Mouse (Mus musculus) intestine, embryonic 16.5 days (tissue): ENCODE measurements around the gene Pros1. TPM values are rescaled to one million over a fixed set of nuclear protein-coding genes. Genes with fewer than 3 reads are reported as not detected.

Source experiments
- ATAC-seq: fragments of 200-750 bp; cut with Nextera tagmentation; 2 replicates; pipeline ENCODE4 v1.8.0; 2017; ENCODE audit warnings: moderate TSS enrichment, moderate library complexity
- H3K27ac ChIP-seq: fragments of 300-500 bp; sonication (generic); 2 replicates; pipeline ENCODE4 v1.5.1; 2014; ENCODE audit warnings: mild to moderate bottlenecking, low read length
- H3K27me3 ChIP-seq: fragments of 300-500 bp; sonication (generic); replicated peaks from 2 replicates; pipeline ENCODE4 v1.6.1; 2014; ENCODE audit warnings: low read length, control low read depth, mixed read lengths; ENCODE audit not compliant: control insufficient read depth, insufficient read depth
- H3K36me3 ChIP-seq: fragments of 300-500 bp; sonication (generic); 2 replicates; pipeline ENCODE4 v1.6.1; 2014; ENCODE audit warnings: low read length, control low read depth; ENCODE audit not compliant: control insufficient read depth, insufficient read depth
- H3K4me1 ChIP-seq: fragments of 300-500 bp; sonication (generic); 2 replicates; pipeline ENCODE4 v1.6.1; 2014; ENCODE audit warnings: low read length, control low read depth, mixed read lengths; ENCODE audit not compliant: control insufficient read depth, insufficient read depth
- H3K4me2 ChIP-seq: fragments of 300-500 bp; sonication (generic); 2 replicates; pipeline ENCODE4 v1.6.1; 2014; ENCODE audit warnings: low read depth, low read length, control low read depth
- H3K4me3 ChIP-seq: fragments of 300-500 bp; sonication (generic); 2 replicates; pipeline ENCODE4 v1.5.1; 2014; ENCODE audit warnings: mild to moderate bottlenecking, low read length
- H3K9ac ChIP-seq: fragments of 300-500 bp; sonication (generic); 2 replicates; pipeline ENCODE4 v1.6.1; 2014; ENCODE audit warnings: low read depth, low read length
- H3K9me3 ChIP-seq: fragments of 300-500 bp; sonication (generic); 2 replicates; pipeline ENCODE4 v1.6.1; 2016; ENCODE audit warnings: low read length, control low read depth; ENCODE audit not compliant: control insufficient read depth
- WGBS: fragments of 180-500 bp; shearing (Covaris S2); extraction: QIAGEN DNeasy Blood & Tissue Kit; methylation state at CpG from one replicate; pipeline ENCODE4 v1.1.7; 2014; 5-methylcytosine and 5-hydroxymethylcytosine counted together
- polyA plus RNA-seq: library from polyadenylated mRNA; unstranded; fragments of >200 nt; fragmentation: Nextera tagmentation; extraction: Ambion mirVana; gene quantifications from 2 replicates; pipeline ENCODE4 v1.2.1, GENCODE M21; 2015

Pros1 gene
- polyA plus RNA-seq, 1 experiment from 2014 or later, result 30.2 TPM

DNA sequence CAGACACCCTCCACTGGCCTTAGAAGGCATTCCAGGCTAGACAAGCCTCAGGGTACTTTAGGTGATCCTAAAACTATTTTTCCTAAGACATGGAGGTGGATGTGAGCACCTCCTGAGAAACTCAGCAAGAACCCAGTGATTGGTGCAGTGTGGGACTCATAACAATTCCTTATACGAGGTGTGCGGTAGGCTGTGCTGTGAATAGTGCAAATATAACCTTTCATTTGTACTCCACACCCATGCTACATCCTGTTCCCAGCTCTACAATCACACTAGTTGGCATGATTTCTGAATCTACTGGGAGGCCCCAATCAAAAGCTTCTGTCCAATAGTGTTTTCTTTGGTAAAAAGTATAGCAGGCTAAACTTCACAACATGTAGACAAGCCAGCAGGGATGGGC is 22.1 kb upstream of the Pros1 start:
- Histone ChIP-seq H3K36me3 (no peaks in the 10 kb centered on the region), H3K27ac (no peak overlapping the region), H3K4me1 (no peaks in the 10 kb centered on the region), H3K9me3 (no peaks in the 10 kb centered on the region), H3K4me2 (no peak overlapping the region), H3K4me3 (no peak overlapping the region), H3K9ac (no peak overlapping the region), H3K27me3 (no peaks in the 10 kb centered on the region)
- no peak for ATAC-seq
- WGBS, result 78% methylated on average over 2 of the region's 2 CpGs

DNA sequence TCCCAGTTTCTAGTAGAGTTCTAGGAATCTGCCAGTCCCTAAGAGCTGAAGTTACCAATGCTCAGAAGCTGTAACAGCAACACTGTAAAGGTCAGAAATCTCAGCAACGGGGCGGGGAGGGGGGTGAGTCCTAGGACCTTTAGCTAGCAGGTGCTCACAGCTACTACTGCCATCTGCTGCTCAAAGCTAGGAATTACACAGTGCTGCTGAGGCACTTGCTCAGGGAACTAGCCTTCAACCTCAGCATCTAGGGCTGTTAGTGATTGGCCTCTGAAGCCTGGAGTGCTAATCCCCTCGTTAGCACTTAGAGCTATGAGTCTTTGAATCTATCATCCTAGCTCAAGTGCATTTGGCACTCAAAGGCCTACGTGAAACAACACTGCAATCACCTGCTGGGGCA is 21.6 kb upstream of the Pros1 start:
- Histone ChIP-seq H3K27me3 (no peaks in the 10 kb centered on the region), H3K4me1 (no peaks in the 10 kb centered on the region), H3K36me3 (no peaks in the 10 kb centered on the region), H3K9me3 (no peaks in the 10 kb centered on the region), H3K4me2 (no peak overlapping the region), H3K4me3 (no peak overlapping the region), H3K27ac (no peak overlapping the region), H3K9ac (no peak overlapping the region)
- 20% methylated on average over 4 of the region's 4 CpGs for WGBS
- peak; percentile 65 for ATAC-seq

DNA sequence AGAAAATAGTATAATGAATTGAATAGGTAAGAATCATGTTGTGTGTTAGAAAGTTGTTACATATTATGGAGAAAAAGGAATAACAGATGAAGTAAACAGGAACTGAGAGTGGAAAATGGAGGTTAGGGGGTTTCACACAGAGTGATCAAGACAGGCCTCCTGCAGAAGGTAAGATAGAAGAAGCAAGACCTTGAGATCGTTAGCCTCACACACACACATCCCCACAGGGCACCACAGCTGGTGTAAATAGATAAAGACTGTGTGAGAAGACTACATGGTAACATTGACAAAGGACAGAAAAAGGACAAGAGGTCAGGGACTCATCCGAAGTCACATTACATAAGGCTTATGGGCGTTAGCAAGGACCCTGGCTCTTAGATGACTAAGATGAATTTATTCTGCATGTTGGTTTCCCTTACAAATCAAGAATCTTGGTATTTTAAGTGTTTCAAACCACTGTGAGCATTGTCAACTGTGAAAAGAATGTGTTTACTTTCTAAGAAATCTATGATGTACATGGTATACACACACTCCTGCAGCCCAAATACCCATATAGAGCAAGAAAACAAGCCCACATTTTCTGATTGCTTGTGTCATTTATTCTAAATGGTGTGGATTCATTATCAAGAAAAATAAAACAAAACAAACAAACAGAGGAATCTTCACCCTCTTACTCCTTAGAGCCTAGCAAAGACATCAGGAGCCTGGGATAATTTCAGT is 19.9 kb upstream of the Pros1 start:
- no peak for ATAC-seq
- Histone ChIP-seq H3K36me3 (no peaks in the 10 kb centered on the region), H3K4me2 (no peak overlapping the region), H3K27ac (no peak overlapping the region), H3K9ac (no peak overlapping the region), H3K4me1 (no peaks in the 10 kb centered on the region), H3K4me3 (no peak overlapping the region), H3K9me3 (no peaks in the 10 kb centered on the region), H3K27me3 (no peaks in the 10 kb centered on the region)
- 47% methylated on average over 3 of the region's 3 CpGs for WGBS

DNA sequence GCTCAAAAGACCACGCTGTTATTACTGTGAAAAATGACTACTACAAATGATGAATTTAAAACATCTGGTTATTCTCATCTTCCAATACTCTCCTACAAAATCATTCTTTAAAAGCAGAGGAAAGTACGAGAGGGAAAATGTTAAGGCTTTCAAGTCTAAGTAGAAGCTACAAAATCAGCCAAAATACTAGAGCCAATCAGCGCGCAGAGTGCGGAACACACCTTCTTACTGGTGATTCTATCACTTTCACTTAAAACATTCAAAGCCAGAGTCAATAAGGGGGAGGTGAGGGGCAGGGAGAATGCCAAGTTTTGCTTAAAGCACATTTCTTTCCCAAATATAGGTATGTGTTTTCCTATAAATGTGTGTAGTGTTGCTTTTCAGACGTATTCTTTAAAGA is 8.8 kb upstream of the Pros1 start:
- WGBS, result 75% methylated on average over 6 of the region's 6 CpGs
- no peak overlapping the region for H3K4me2 ChIP-seq

DNA sequence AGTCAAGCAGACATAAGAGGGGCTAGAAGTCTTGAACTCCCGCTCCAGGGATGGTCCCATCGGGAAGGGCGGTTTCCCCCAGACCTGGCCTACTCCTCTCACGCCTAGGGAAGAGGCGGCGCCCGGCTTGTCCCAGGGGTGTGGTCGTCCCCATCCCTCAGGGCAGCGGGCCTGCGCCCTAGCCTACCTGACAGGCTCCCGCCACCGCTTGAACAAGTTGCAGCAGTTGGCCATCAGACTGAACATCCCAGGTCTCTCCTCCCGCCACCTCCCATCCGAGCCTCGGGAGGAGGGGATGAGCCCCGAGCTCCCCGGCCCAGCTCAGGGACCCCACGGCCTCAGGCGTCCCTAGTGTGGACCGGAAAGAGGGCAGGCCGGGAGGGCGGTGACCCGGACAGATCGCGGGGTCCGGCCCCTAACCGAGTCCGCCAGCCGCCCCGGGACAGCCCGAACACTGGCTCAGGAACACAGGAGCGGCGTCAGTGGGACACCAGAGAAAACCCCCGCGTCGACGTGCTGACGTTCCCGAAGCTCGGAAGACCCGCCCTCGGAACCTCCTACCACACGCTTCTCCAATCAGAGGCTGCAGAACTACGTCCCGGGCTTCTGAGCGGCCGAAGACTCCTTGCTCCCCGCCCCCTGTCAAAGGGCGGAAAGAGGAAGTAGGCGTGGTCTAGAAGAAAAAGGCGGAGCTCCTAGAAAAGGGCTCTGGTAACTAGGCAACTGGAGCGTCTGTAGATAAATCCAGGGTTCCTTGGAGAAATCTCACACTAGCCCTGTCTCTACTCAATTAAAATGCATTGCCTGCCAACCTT is 7.4 kb upstream of the Pros1 start, which contains the start of gene Arl13b:
Gene Arl13b (minus strand): TSS at position 543 of the 815 bp plus-strand sequence.
- under 1% methylated on average over 52 of the region's 52 CpGs for WGBS
- H3K36me3 ChIP-seq, result no peaks in the 10 kb centered on the region
- H3K9ac ChIP-seq, result peak within 1 kb of the TSS; percentile 86
- peak within 1 kb of the TSS; percentile 98 for H3K4me3 ChIP-seq
- peak; percentile 100 for ATAC-seq
- H3K27me3 ChIP-seq, result no peaks in the 10 kb centered on the region
- H3K9me3 ChIP-seq, result no peaks in the 10 kb centered on the region
- peak within 1 kb of the TSS; percentile 87 for H3K4me2 ChIP-seq
- peaks cover 6% of the 10 kb centered on the region for H3K4me1 ChIP-seq
- peak within 1 kb of the TSS; percentile 70; the same call in 1 of the 2 replicates for H3K27ac ChIP-seq

More for the DNA sequence above, 8.8 kb upstream of the Pros1 start:
- peaks cover 6% of the 10 kb centered on the region for H3K4me1 ChIP-seq
- no peaks in the 10 kb centered on the region for H3K27me3 ChIP-seq
- no peak for ATAC-seq
- H3K36me3 ChIP-seq, result no peaks in the 10 kb centered on the region
- H3K27ac ChIP-seq, result no peak overlapping the region
- no peak overlapping the region for H3K4me3 ChIP-seq
- no peak overlapping the region for H3K9ac ChIP-seq
- no peaks in the 10 kb centered on the region for H3K9me3 ChIP-seq

DNA sequence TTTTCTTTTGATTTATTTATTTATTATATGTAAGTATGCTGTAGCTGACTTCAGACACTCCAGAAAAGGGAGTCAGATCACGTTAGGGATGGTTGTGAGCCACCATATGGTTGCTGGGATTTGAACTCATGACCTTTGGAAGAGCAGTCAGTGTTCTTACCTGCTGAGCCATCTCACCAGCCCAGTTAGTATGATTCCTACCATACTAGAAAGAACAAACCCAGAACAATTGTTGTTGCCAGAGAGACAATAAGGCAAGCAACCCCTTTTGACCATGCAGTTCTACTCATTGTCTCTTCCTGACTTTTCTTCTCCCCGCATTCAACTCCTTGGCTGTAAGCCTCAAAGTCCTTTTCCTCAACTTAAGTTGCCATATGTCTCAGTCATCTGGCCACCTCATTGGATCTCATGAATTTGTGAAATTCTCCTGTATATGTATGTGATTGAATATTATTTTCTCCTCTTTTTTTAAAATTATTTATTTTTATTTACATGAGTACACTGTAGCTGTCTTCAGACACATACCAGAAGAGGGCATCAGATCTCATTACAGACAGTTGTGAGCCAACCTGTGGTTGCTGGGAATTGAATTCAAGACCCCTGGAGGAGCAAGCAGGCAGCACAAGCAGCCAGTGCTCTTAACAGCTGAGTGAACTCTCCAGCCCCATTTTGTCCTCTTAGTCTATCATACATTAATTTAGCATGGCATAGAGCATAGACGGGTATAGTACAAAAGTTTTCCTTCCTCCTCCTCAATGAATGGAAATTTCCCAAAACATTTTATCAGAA is 1.4 kb upstream of the Pros1 start:
- no peaks in the 10 kb centered on the region for H3K4me1 ChIP-seq
- no peak for ATAC-seq
- H3K4me2 ChIP-seq, result no peak overlapping the region
- H3K4me3 ChIP-seq, result no peak overlapping the region
- WGBS, result 87% methylated on average over 3 of the region's 3 CpGs
- no peak overlapping the region for H3K9ac ChIP-seq
- H3K9me3 ChIP-seq, result no peaks in the 10 kb centered on the region
- no peak overlapping the region for H3K27ac ChIP-seq
- no peaks in the 10 kb centered on the region for H3K27me3 ChIP-seq
- H3K36me3 ChIP-seq, result no peaks in the 10 kb centered on the region

DNA sequence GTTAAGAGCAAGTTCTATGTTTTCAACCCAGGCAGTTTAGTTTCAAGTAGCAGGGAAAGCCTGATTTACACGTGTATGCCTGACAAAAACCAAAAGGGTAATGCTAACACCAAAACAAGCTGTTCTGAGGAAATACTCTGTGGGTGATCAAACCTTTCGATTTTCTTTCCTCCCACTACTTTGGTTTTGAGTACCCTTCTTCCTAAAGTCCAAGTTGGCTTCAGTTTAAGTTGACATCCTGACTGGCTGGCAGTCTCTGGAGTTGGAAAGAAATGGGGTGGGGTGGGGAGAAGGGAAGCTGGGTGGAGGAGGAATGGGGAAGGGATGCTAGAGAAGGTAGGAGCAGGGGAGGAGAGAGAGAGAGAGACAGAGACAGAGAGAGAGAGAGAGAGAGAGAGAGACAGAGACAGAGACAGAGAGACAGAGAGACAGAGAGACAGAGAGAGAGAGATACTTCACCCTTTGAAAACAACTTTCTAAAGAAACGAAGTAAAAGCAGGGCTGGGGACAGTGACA is 438 bp upstream of the Pros1 start:
- peak; percentile 44 for ATAC-seq
- Histone ChIP-seq H3K9ac (peak overlapping the region; percentile 88), H3K4me1 (no peaks in the 10 kb centered on the region), H3K27ac (peak overlapping the region; percentile 79; the same call in 1 of the 2 replicates), H3K27me3 (no peaks in the 10 kb centered on the region), H3K4me2 (peak overlapping the region; percentile 96), H3K4me3 (peak overlapping the region; percentile 70), H3K9me3 (no peaks in the 10 kb centered on the region), H3K36me3 (no peaks in the 10 kb centered on the region)
- WGBS, result 17% methylated on average over 3 of the region's 3 CpGs

DNA sequence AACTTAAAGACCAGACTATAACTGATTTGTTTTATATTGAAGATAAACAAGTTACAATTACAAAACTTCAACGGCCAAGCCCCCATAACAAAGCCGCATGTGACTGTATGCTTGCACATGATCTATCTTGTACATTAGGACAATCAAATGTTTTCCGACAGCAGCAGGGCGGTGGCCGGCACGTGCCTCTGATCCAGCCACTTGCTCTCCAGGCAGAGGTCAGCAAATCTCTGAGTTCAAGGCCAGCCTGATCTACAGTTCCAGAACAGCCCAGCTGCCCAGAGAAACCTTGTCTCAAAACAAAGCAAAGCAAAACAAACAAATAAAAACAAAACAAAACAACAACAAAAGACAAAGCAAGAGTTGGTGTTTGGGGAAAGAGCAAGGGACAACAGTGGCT is 1.3 kb downstream of the Pros1 start:
- no peak for ATAC-seq
- 77% methylated on average over 6 of the region's 6 CpGs for WGBS
- H3K27me3 ChIP-seq, result no peaks in the 10 kb centered on the region
- no peaks in the 10 kb centered on the region for H3K36me3 ChIP-seq
- no peaks in the 10 kb centered on the region for H3K9me3 ChIP-seq
- no peak overlapping the region for H3K9ac ChIP-seq
- no peaks in the 10 kb centered on the region for H3K4me1 ChIP-seq
- no peak overlapping the region for H3K27ac ChIP-seq
- H3K4me2 ChIP-seq, result no peak overlapping the region
- H3K4me3 ChIP-seq, result no peak overlapping the region

DNA sequence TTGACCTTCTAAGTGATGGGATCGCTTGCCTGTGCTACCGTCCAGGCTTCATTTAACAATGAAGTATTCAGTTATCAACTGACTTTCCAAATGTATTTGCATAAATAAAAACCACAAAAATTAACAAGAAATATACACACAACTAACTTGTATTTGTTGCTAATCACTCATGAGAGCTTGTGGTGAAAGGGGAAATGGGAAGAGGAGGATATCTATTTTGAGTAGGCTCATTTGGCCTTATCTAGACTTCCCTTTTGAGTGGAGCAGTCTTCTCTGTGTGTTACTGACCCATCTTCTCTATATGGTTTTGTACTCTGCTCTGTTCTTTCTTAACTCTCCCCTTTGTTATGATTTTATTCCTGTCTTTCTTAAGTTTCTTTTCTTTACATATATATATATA is 2.2 kb downstream of the Pros1 start:
- Histone ChIP-seq H3K9ac (no peak overlapping the region), H3K27me3 (no peaks in the 10 kb centered on the region), H3K36me3 (no peaks in the 10 kb centered on the region), H3K9me3 (no peaks in the 10 kb centered on the region), H3K27ac (no peak overlapping the region), H3K4me2 (no peak overlapping the region), H3K4me1 (no peaks in the 10 kb centered on the region), H3K4me3 (no peak overlapping the region)
- WGBS, result 88% methylated on average over 2 of the region's 2 CpGs
- ATAC-seq, result no peak
